Mouse (Mus musculus) MEL (cell line): Measurements from ENCODE around the gene Rab23. TPM values are rescaled to one million over a fixed set of nuclear protein-coding genes. Genes with fewer than 3 reads are reported as not detected.
A peak's percentile ranks its signal among the peaks of the same experiment; 100 is the strongest.

Source experiments
- DNase-seq: peaks from one replicate; pipeline ENCODE4 v3.0.0; 2011; ENCODE audit warnings: low read depth, low spot score
- H3K27ac ChIP-seq: 2 replicates; pipeline ENCODE4 v1.5.1; 2012; ENCODE audit warnings: low read depth, mild to moderate bottlenecking, control low read depth, low read length, moderate library complexity; ENCODE audit not compliant: control insufficient read depth
- H3K27me3 ChIP-seq, 2 experiments: fragments of 150-350 bp in 1 of 2; sonication (generic) in 1 of 2; 2 replicates each; pipeline ENCODE4 v1.6.1; 2012; ENCODE audit warnings: low read length in 2 of 2, mild to moderate bottlenecking in 2 of 2, improper control_type of control experiment in 1 of 2, moderate library complexity in 1 of 2; ENCODE audit not compliant: insufficient read depth in 2 of 2, control insufficient read depth in 1 of 2
- H3K36me3 ChIP-seq, 2 experiments: 2 replicates each; pipeline ENCODE4 v1.6.1; 2012 to 2014; ENCODE audit warnings: low read length in 2 of 2, improper control_type of control experiment in 1 of 2, inconsistent platforms in 1 of 2, mild to moderate bottlenecking in 1 of 2; ENCODE audit not compliant: insufficient read depth in 2 of 2, control insufficient read depth in 1 of 2
- H3K4me1 ChIP-seq, 2 experiments: fragments of 150-350 bp in 1 of 2; sonication (generic) in 1 of 2; 2 replicates each; pipeline ENCODE4 v1.6.1; 2012; ENCODE audit warnings: low read length in 2 of 2, improper control_type of control experiment in 1 of 2, mild to moderate bottlenecking in 1 of 2; ENCODE audit not compliant: insufficient read depth in 2 of 2, control insufficient read depth in 1 of 2
- H3K4me3 ChIP-seq, 2 experiments: fragments of 150-350 bp in 1 of 2; sonication (generic) in 1 of 2; 2 replicates each; pipeline ENCODE4 v1.5.1; 2012; ENCODE audit warnings: low read depth in 2 of 2, low read length in 2 of 2, mild to moderate bottlenecking in 2 of 2, moderate library complexity in 2 of 2, control low read depth in 1 of 2, improper control_type of control experiment in 1 of 2; ENCODE audit not compliant: control insufficient read depth in 1 of 2, insufficient read depth in 1 of 2
- H3K79me2 ChIP-seq: 2 replicates; pipeline ENCODE4 v1.6.1; 2012; ENCODE audit warnings: mild to moderate bottlenecking, low read length, moderate library complexity; ENCODE audit not compliant: control insufficient read depth, poor library complexity, insufficient read depth
- H3K9ac ChIP-seq: 2 replicates; pipeline ENCODE4 v1.6.1; 2012; ENCODE audit warnings: low read depth, mild to moderate bottlenecking, control low read depth, low read length, moderate library complexity; ENCODE audit not compliant: control insufficient read depth, poor library complexity, severe bottlenecking
- H3K9me3 ChIP-seq: fragments of 150-350 bp; sonication (generic); replicated peaks from 2 replicates; pipeline ENCODE4 v1.6.1; 2012; ENCODE audit warnings: mild to moderate bottlenecking, low read length, improper control_type of control experiment, moderate library complexity; ENCODE audit not compliant: insufficient read depth
- CTCF ChIP-seq, 3 experiments: IDR thresholded peaks in 2 of 3; conservative IDR thresholded peaks in 1 of 3; 2 replicates each; pipeline ENCODE4 v1.5.1; 2011 to 2012; ENCODE audit warnings: low read length in 3 of 3, low read depth in 2 of 3, mild to moderate bottlenecking in 2 of 3, improper control_type of control experiment in 1 of 3, inconsistent platforms in 1 of 3, mixed read lengths in 1 of 3, moderate library complexity in 1 of 3; ENCODE audit not compliant: control insufficient read depth in 1 of 3, insufficient read depth in 1 of 3, poor library complexity in 1 of 3, severe bottlenecking in 1 of 3
- E2F4 ChIP-seq: IDR thresholded peaks from 2 replicates; pipeline ENCODE4 v1.6.1; 2011; ENCODE audit warnings: low read depth, low read length, improper control_type of control experiment, borderline replicate concordance
- ELF1 ChIP-seq: IDR thresholded peaks from 2 replicates; pipeline ENCODE4 v1.6.1; 2014; ENCODE audit warnings: low read depth, mild to moderate bottlenecking, inconsistent platforms, low read length, improper control_type of control experiment, moderate library complexity
- GATA1 ChIP-seq: IDR thresholded peaks from 2 replicates; pipeline ENCODE4 v1.6.1; 2011; ENCODE audit warnings: low read depth, low read length, improper control_type of control experiment
- HCFC1 ChIP-seq: IDR thresholded peaks from 2 replicates; pipeline ENCODE4 v1.6.1; 2012; ENCODE audit warnings: low read depth, mild to moderate bottlenecking, inconsistent platforms, low read length, improper control_type of control experiment, moderate library complexity
- MAZ ChIP-seq: IDR thresholded peaks from 2 replicates; pipeline ENCODE4 v1.6.1; 2012; ENCODE audit warnings: low read depth, mild to moderate bottlenecking, inconsistent platforms, low read length, improper control_type of control experiment
- MEF2A ChIP-seq: IDR thresholded peaks from 2 replicates; pipeline ENCODE4 v1.6.1; 2014; ENCODE audit warnings: low read depth, mild to moderate bottlenecking, inconsistent platforms, low read length, improper control_type of control experiment; ENCODE audit not compliant: poor library complexity, insufficient replicate concordance, severe bottlenecking; ENCODE audit errors: extremely low read depth
- MXI1 ChIP-seq: IDR thresholded peaks from 2 replicates; pipeline ENCODE4 v1.6.1; 2011; ENCODE audit warnings: mild to moderate bottlenecking, low read depth, low read length, improper control_type of control experiment
- MYC ChIP-seq: IDR thresholded peaks from 2 replicates; pipeline ENCODE4 v1.6.1; 2011; ENCODE audit warnings: low read depth, mild to moderate bottlenecking, low read length, improper control_type of control experiment, moderate library complexity
- NELFE ChIP-seq: IDR thresholded peaks from 2 replicates; pipeline ENCODE4 v1.6.1; 2011; ENCODE audit warnings: low read depth, low read length, improper control_type of control experiment
- NRF1 ChIP-seq: IDR thresholded peaks from 2 replicates; pipeline ENCODE4 v1.6.1; 2014; ENCODE audit warnings: low read depth, mild to moderate bottlenecking, inconsistent platforms, low read length, improper control_type of control experiment, moderate library complexity; ENCODE audit not compliant: poor library complexity, insufficient read depth, severe bottlenecking
- POLR2A ChIP-seq, 2 experiments: IDR thresholded peaks; 2 replicates each; pipeline ENCODE4 v1.6.1; 2011 to 2012; ENCODE audit warnings: low read length in 2 of 2, mild to moderate bottlenecking in 2 of 2, control low read depth in 1 of 2, improper control_type of control experiment in 1 of 2, low read depth in 1 of 2, moderate library complexity in 1 of 2; ENCODE audit not compliant: control insufficient read depth in 1 of 2, insufficient read depth in 1 of 2, poor library complexity in 1 of 2
- POLR2AphosphoS2 ChIP-seq: IDR thresholded peaks from 2 replicates; pipeline ENCODE4 v1.6.1; 2011; ENCODE audit warnings: low read length, improper control_type of control experiment
- RAD21 ChIP-seq: IDR thresholded peaks from 2 replicates; pipeline ENCODE4 v1.6.1; 2011; ENCODE audit warnings: mild to moderate bottlenecking, low read depth, low read length, improper control_type of control experiment
- RCOR1 ChIP-seq: IDR thresholded peaks from 2 replicates; pipeline ENCODE4 v1.6.1; 2012; ENCODE audit warnings: low read depth, mild to moderate bottlenecking, inconsistent platforms, low read length, improper control_type of control experiment
- SMC3 ChIP-seq: IDR thresholded peaks from 2 replicates; pipeline ENCODE4 v1.6.1; 2011; ENCODE audit warnings: low read depth, low read length, improper control_type of control experiment
- TCF12 ChIP-seq: IDR thresholded peaks from 2 replicates; pipeline ENCODE4 v1.6.1; 2014; ENCODE audit warnings: low read depth, mild to moderate bottlenecking, inconsistent platforms, low read length, improper control_type of control experiment, moderate library complexity
- UBTF ChIP-seq: IDR thresholded peaks from 2 replicates; pipeline ENCODE4 v1.6.1; 2012; ENCODE audit warnings: low read depth, mild to moderate bottlenecking, inconsistent platforms, low read length, improper control_type of control experiment, moderate library complexity, borderline replicate concordance; ENCODE audit not compliant: insufficient read depth
- USF2 ChIP-seq, 2 experiments: IDR thresholded peaks; 2 replicates each; pipeline ENCODE4 v1.6.1; 2011 to 2012; ENCODE audit warnings: improper control_type of control experiment in 2 of 2, low read length in 2 of 2, borderline replicate concordance in 1 of 2, inconsistent platforms in 1 of 2, low read depth in 1 of 2, mild to moderate bottlenecking in 1 of 2; ENCODE audit not compliant: insufficient read depth in 1 of 2
- ZC3H11A ChIP-seq: IDR thresholded peaks from 2 replicates; pipeline ENCODE4 v1.6.1; 2012; ENCODE audit warnings: low read depth, mild to moderate bottlenecking, inconsistent platforms, low read length, improper control_type of control experiment
- ZMIZ1 ChIP-seq: IDR thresholded peaks from 2 replicates; pipeline ENCODE4 v1.6.1; 2012; ENCODE audit warnings: low read depth, mild to moderate bottlenecking, inconsistent platforms, low read length, improper control_type of control experiment, moderate library complexity
- ZNF384 ChIP-seq: IDR thresholded peaks from 2 replicates; pipeline ENCODE4 v1.6.1; 2012; ENCODE audit warnings: low read depth, mild to moderate bottlenecking, inconsistent platforms, low read length, improper control_type of control experiment
- polyA plus RNA-seq, 2 experiments: library from polyadenylated mRNA; stranded (reverse) in 1 of 2; unstranded in 1 of 2; fragments of >175 nt in 1 of 2; fragments of >200 nt in 1 of 2; gene quantifications; 2 replicates each; pipeline versions ENCODE4 v1.2.1 to v1.2.4; 2012; ENCODE audit warnings: low replicate concordance in 2 of 2, low read depth in 1 of 2; ENCODE audit not compliant: insufficient read length in 2 of 2, insufficient read depth in 1 of 2, missing spikeins in 1 of 2
- total RNA-seq: library from RNA; depleted of rRNA; stranded (reverse); fragments of 300-350 nt; gene quantifications from 2 replicates; pipeline ENCODE4 v1.2.3, GENCODE M21; 2012

Rab23 gene
- total and polyA plus RNA-seq, 3 experiments = 3.2 to 9.9 TPM; not detected in 1

DNA sequence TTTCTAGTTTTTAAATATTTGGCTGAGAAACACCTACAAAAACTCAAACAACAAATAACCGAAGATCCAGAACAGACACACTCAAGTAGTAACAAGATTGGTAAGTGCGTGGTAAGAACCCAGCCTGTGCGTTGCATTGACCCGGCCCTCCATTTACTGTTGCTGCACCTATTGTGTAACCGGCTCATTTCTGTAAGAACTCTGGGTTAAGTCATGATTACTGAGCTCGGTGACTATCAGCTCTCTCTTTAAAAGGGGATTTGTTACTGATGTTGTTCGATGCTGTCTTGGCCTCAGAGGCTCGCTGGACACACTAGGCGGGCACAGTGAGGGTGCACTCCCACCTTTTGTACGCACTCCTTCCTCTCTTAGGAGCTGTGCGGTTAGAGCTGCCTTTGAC lies 18.6 kb downstream of the Rab23 start:
- TF ChIP-seq POLR2AphosphoS2 = no peak
- no peak for TF ChIP-seq HCFC1
- no peak for DNase-seq
- Histone ChIP-seq H3K27ac (no peak overlapping the region), H3K79me2 (no peaks in the 10 kb centered on the region), H3K36me3 (no peaks in the 10 kb centered on the region; a peak in 1 of 4 replicates), H3K4me1 (no peaks in the 10 kb centered on the region), H3K4me3 (no peak overlapping the region), H3K9me3 (no peaks in the 10 kb centered on the region), H3K27me3 (no peaks in the 10 kb centered on the region), H3K9ac (no peak overlapping the region)

DNA sequence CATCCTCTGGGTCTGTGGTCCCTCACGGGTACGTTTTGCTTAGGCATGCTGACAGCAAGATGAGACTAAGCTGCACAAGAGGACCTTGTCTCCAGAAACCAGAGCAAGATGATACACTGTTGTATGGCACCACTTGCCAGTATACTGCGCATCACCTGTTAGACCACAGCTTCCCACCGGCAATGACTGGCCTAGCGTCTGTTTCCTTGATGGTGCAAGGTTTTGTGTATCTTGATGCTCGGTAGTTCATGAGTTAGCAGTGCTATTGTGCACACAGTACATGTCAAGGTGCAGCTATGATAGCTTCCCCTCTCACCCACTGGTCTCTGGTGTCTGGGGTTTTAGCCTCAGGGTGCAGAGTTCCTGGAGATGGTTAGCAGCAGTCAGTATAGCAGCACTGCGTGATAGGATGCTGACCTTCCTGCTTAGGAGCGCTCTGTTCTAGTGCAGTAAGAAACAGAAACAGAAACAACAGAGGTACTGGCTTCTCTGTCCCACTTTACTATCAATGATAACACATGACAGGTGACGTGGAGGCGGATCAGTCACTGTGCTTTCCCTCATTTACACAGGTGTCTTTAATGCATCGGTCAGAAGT lies 19.1 kb downstream of the Rab23 start:
- Histone ChIP-seq H3K36me3 (no peaks in the 10 kb centered on the region; a peak in 1 of 4 replicates), H3K4me3 (no peak overlapping the region), H3K9ac (no peak overlapping the region), H3K27ac (no peak overlapping the region), H3K79me2 (no peaks in the 10 kb centered on the region), H3K4me1 (no peaks in the 10 kb centered on the region), H3K27me3 (no peaks in the 10 kb centered on the region), H3K9me3 (no peaks in the 10 kb centered on the region)
- DNase-seq = no peak
- no peak for TF ChIP-seq RCOR1
- no peak for TF ChIP-seq TCF12
- TF ChIP-seq MEF2A = no peak
- TF ChIP-seq NRF1 = no peak
- TF ChIP-seq E2F4 = no peak
- TF ChIP-seq MAZ = no peak
- no peak for TF ChIP-seq USF2 (IDR thresholded peaks at IDR 0.05; ENCODE audit: borderline replicate concordance in 1 of 2, insufficient read depth in 1 of 2, low read depth in 1 of 2, low read length in 2 of 2)
- no peak for TF ChIP-seq MXI1
- TF ChIP-seq POLR2A (IDR thresholded peaks at IDR 0.05; ENCODE audit: control insufficient read depth in 1 of 2, insufficient read depth in 1 of 2, low read depth in 1 of 2, low read length in 2 of 2, poor library complexity in 1 of 2) = no peak
- TF ChIP-seq NELFE = no peak

- Histone ChIP-seq H3K9ac (no peak overlapping the region), H3K27ac (no peak overlapping the region), H3K4me1 (no peaks in the 10 kb centered on the region), H3K36me3 (no peaks in the 10 kb centered on the region; a peak in 1 of 4 replicates), H3K4me3 (no peak overlapping the region), H3K9me3 (no peaks in the 10 kb centered on the region), H3K27me3 (no peaks in the 10 kb centered on the region), H3K79me2 (no peaks in the 10 kb centered on the region)
- TF ChIP-seq ZNF384 (0 out of 2 replicates have a peak, but pooled peaks have one; percentile 38), POLR2A (IDR thresholded peaks at IDR 0.05; ENCODE audit: control insufficient read depth in 1 of 2, insufficient read depth in 1 of 2, low read depth in 1 of 2, low read length in 2 of 2, poor library complexity in 1 of 2) (no peak), GATA1 (no peak), ZMIZ1 (no peak), MYC (no peak), ELF1 (no peak), SMC3 (peak; percentile 75), E2F4 (no peak), ZC3H11A (peak; percentile 62), RAD21 (peak; percentile 82), CTCF (IDR thresholded peaks at IDR 0.05 in 2 of 3, conservative IDR thresholded peaks at IDR 0.05 in 1 of 3; ENCODE audit: control insufficient read depth in 1 of 3, insufficient read depth in 1 of 3, low read depth in 2 of 3, low read length in 3 of 3, poor library complexity in 1 of 3, severe bottlenecking in 1 of 3) (peak; percentile 80 to 87 (median 81)), RCOR1 (no peak), UBTF (no peak)
- peak; percentile 80 for DNase-seq
These were observed 19.6 kb downstream of the Rab23 start for GRCm38 (mm10) chr1:33739302-33739701.
